Mouse (Mus musculus) liver, embryonic 16.5 days (tissue): Measurements from ENCODE around the gene Pomt1. TPM values are rescaled to one million over a fixed set of nuclear protein-coding genes. Genes with fewer than 3 reads are reported as not detected.

Experiments used
- ATAC-seq: fragments of 200-750 bp; cut with Nextera tagmentation; 2 replicates; pipeline ENCODE4 v1.8.0; 2017; ENCODE audit warnings: low read depth, mild to moderate bottlenecking, moderate number of reproducible peaks, moderate library complexity
- H3K27ac ChIP-seq: fragments of 300-500 bp; sonication (generic); 2 replicates; pipeline ENCODE4 v1.5.1; 2014; ENCODE audit warnings: mild to moderate bottlenecking, low read length
- H3K27me3 ChIP-seq: fragments of 300-500 bp; sonication (generic); 2 replicates; pipeline ENCODE4 v1.6.1; 2014; ENCODE audit warnings: low read depth, low read length, mixed read lengths; ENCODE audit not compliant: control insufficient read depth, insufficient read depth
- H3K36me3 ChIP-seq: fragments of 300-500 bp; sonication (generic); 2 replicates; pipeline ENCODE4 v1.6.1; 2014; ENCODE audit warnings: mild to moderate bottlenecking; ENCODE audit not compliant: control insufficient read depth, insufficient read depth
- H3K4me1 ChIP-seq: fragments of 300-500 bp; sonication (generic); 2 replicates; pipeline ENCODE4 v1.6.1; 2014; ENCODE audit warnings: low read depth, low read length, mixed read lengths; ENCODE audit not compliant: control insufficient read depth
- H3K4me2 ChIP-seq: fragments of 300-500 bp; sonication (generic); 2 replicates; pipeline ENCODE4 v1.6.1; 2014; ENCODE audit warnings: low read depth, low read length, mixed read lengths
- H3K4me3 ChIP-seq: fragments of 300-500 bp; sonication (generic); 2 replicates; pipeline ENCODE4 v1.5.1; 2014; ENCODE audit warnings: low read depth, mild to moderate bottlenecking, low read length
- H3K9ac ChIP-seq: fragments of 300-500 bp; sonication (generic); 2 replicates; pipeline ENCODE4 v1.6.1; 2014; ENCODE audit warnings: low read depth, low read length
- H3K9me3 ChIP-seq: fragments of 300-500 bp; sonication (generic); replicated peaks from 2 replicates; pipeline ENCODE4 v1.6.1; 2016; ENCODE audit warnings: low read length; ENCODE audit not compliant: control insufficient read depth
- WGBS: fragments of 180-500 bp; shearing (Covaris S2); extraction: QIAGEN DNeasy Blood & Tissue Kit; methylation state at CpG from one replicate; pipeline ENCODE4 v1.1.7; 2014; ENCODE audit not compliant: insufficient replicate concordance; 5-methylcytosine and 5-hydroxymethylcytosine counted together
- polyA plus RNA-seq: library from polyadenylated mRNA; unstranded; fragments of >200 nt; fragmentation: Nextera tagmentation; extraction: Ambion mirVana; gene quantifications from 2 replicates; pipeline ENCODE4 v1.2.1, GENCODE M21; 2015

Gene Pomt1
- polyA plus RNA-seq, 1 experiment from 2014 or later, result 13.2 TPM

DNA sequence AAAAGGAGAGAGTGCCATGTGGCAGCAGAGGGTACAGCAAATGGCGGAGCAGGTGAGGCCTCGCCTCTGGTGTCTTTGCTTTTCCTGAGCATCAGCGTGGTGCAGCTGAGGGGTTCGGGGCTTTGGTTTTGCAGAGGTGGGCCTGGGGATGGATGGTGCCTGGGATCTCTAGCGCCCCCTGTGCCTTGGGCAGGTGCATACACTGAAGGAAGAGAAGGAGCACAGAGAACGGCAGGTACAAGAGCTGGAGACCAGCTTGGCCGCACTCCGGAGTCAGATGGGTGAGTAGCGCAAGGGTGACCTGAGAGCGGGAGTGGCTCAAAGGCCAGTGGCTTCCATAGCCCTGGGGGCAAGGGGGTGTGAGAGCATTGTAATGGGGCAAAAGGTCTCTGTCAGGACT is 66.6 kb downstream of the Pomt1 start:
- no peaks in the 10 kb centered on the region for H3K4me1 ChIP-seq
- 92% methylated on average over 10 of the region's 10 CpGs for WGBS
- no peak overlapping the region for H3K4me3 ChIP-seq
- no peaks in the 10 kb centered on the region for H3K27me3 ChIP-seq
- H3K9ac ChIP-seq, result no peak overlapping the region
- ATAC-seq, result no peak
- no peak overlapping the region for H3K4me2 ChIP-seq
- no peaks in the 10 kb centered on the region for H3K9me3 ChIP-seq
- no peak overlapping the region for H3K27ac ChIP-seq
- H3K36me3 ChIP-seq, result peaks cover 37% of the 10 kb centered on the region

- no peaks in the 10 kb centered on the region for H3K27me3 ChIP-seq
- H3K4me1 ChIP-seq, result no peaks in the 10 kb centered on the region
- H3K9me3 ChIP-seq, result no peaks in the 10 kb centered on the region
- H3K9ac ChIP-seq, result no peak overlapping the region
- peaks cover 29% of the 10 kb centered on the region for H3K36me3 ChIP-seq
- no peak overlapping the region for H3K4me3 ChIP-seq
- WGBS, result 58% methylated on average over 8 of the region's 8 CpGs
- ATAC-seq, result no peak
- H3K27ac ChIP-seq, result no peak overlapping the region
- H3K4me2 ChIP-seq, result no peak overlapping the region
These were observed 67.9 kb downstream of the Pomt1 start for GRCm38 (mm10) chr2:32304145-32304832.

Other genes with a start within 250 kb of the Pomt1 start
- gene Fam78a, start 151.7 kb upstream of the Pomt1 start, polyA plus RNA-seq, result 6.5 and 7.0 TPM in 2 replicates
- gene Plpp7, start 141.1 kb upstream of the Pomt1 start, polyA plus RNA-seq, result 1.4 and 2.1 TPM in 2 replicates
- 4.5 and 4.7 TPM in 2 replicates for gene Prrc2b, start 85.5 kb upstream of the Pomt1 start, polyA plus RNA-seq
- gene Uck1, start 23.6 kb downstream of the Pomt1 start, polyA plus RNA-seq, result 27.9 and 28.5 TPM in 2 replicates
- 9.5 and 10.0 TPM in 2 replicates for gene Golga2, start 50.8 kb downstream of the Pomt1 start, polyA plus RNA-seq
- 134 and 157 TPM in 2 replicates for gene Swi5, start 51.5 kb downstream of the Pomt1 start, polyA plus RNA-seq
- gene Ciz1, start 115.7 kb downstream of the Pomt1 start, polyA plus RNA-seq, result 15.1 and 18.8 TPM in 2 replicates
- gene Dnm1, start 116.7 kb downstream of the Pomt1 start, polyA plus RNA-seq, result 0.25 and 0.52 TPM in 2 replicates
- 20.2 and 21.6 TPM in 2 replicates for gene 1110008P14Rik, start 145.3 kb downstream of the Pomt1 start, polyA plus RNA-seq
- gene Lcn2, start 151.7 kb downstream of the Pomt1 start, polyA plus RNA-seq, result 212 and 273 TPM in 2 replicates
- gene Ptges2, start 159.3 kb downstream of the Pomt1 start, polyA plus RNA-seq, result 9.4 and 11.0 TPM in 2 replicates
- gene Naif1, start 213.9 kb downstream of the Pomt1 start, polyA plus RNA-seq, result 1.9 and 2.0 TPM in 2 replicates
- gene Slc25a25, start 214.9 kb downstream of the Pomt1 start, polyA plus RNA-seq, result 9.5 and 9.7 TPM in 2 replicates